Mouse (Mus musculus) neural tube, embryonic 12.5 days (tissue): ENCODE data around the gene Prdx2. TPM values are rescaled to one million over a fixed set of nuclear protein-coding genes. Genes with fewer than 3 reads are reported as not detected.
A peak's percentile ranks its signal among the peaks of the same experiment; 100 is the strongest.

Experiments
- ATAC-seq: fragments of 200-750 bp; cut with Nextera tagmentation; 2 replicates; pipeline ENCODE4 v1.8.0; 2017; ENCODE audit warnings: low read depth, mild to moderate bottlenecking, moderate TSS enrichment, moderate library complexity; ENCODE audit not compliant: low FRiP score
- H3K27ac ChIP-seq: fragments of 300-500 bp; sonication (generic); 2 replicates; pipeline ENCODE4 v1.5.1; 2016
- H3K27me3 ChIP-seq: fragments of 300-500 bp; sonication (generic); replicated peaks from 2 replicates; pipeline ENCODE4 v1.6.1; 2016; ENCODE audit warnings: mild to moderate bottlenecking
- H3K36me3 ChIP-seq: fragments of 300-500 bp; sonication (generic); 2 replicates; pipeline ENCODE4 v1.6.1; 2016; ENCODE audit warnings: mild to moderate bottlenecking
- H3K4me1 ChIP-seq: fragments of 300-500 bp; sonication (generic); 2 replicates; pipeline ENCODE4 v1.6.1; 2016
- H3K4me2 ChIP-seq: fragments of 300-500 bp; sonication (generic); replicated peaks from 2 replicates; pipeline ENCODE4 v1.6.1; 2016; ENCODE audit warnings: mild to moderate bottlenecking
- H3K4me3 ChIP-seq: fragments of 300-500 bp; sonication (generic); 2 replicates; pipeline ENCODE4 v1.5.1; 2016
- H3K9ac ChIP-seq: fragments of 300-500 bp; sonication (generic); 2 replicates; pipeline ENCODE4 v1.6.1; 2016; ENCODE audit warnings: mild to moderate bottlenecking
- H3K9me3 ChIP-seq: fragments of 300-500 bp; sonication (generic); 2 replicates; pipeline ENCODE4 v1.6.1; 2016; ENCODE audit warnings: mild to moderate bottlenecking
- WGBS: fragments of 180-500 bp; shearing (Covaris S2); methylation state at CpG from one replicate; pipeline ENCODE4 v1.1.7; 2016; 5-methylcytosine and 5-hydroxymethylcytosine counted together
- polyA plus RNA-seq: library from polyadenylated mRNA; unstranded; fragments of >200 nt; fragmentation: Nextera tagmentation; extraction: Ambion mirVana; gene quantifications from 2 replicates; pipeline ENCODE4 v1.2.1, GENCODE M21; 2016

The Prdx2 gene
- polyA plus RNA-seq, 1 experiment from 2014 or later: 1,247 TPM

GRCm38 (mm10) chr8:84974543-84975142, 5.3 kb downstream of the Prdx2 start:
- H3K27me3 ChIP-seq: peaks cover 23% of the 10 kb centered on the region
- H3K4me1 ChIP-seq: peaks cover 54% of the 10 kb centered on the region
- 0 out of 2 replicates have a peak overlapping the region, but pooled peaks have one; percentile 12 for H3K4me2 ChIP-seq
- no peaks in the 10 kb centered on the region for H3K9me3 ChIP-seq
- no peak for ATAC-seq
- no peak overlapping the region for H3K4me3 ChIP-seq
- peaks cover 36% of the 10 kb centered on the region for H3K36me3 ChIP-seq
- no peak overlapping the region for H3K9ac ChIP-seq
- 83% methylated on average over 8 of the region's 8 CpGs for WGBS
- H3K27ac ChIP-seq: no peak overlapping the region

- Histone ChIP-seq H3K9me3 (no peaks in the 10 kb centered on the region), H3K27me3 (peaks cover 28% of the 10 kb centered on the region), H3K4me3 (no peak overlapping the region), H3K9ac (no peak overlapping the region), H3K4me1 (peaks cover 57% of the 10 kb centered on the region), H3K27ac (no peak overlapping the region), H3K36me3 (peaks cover 36% of the 10 kb centered on the region), H3K4me2 (peak overlapping the region; percentile 98)
- ATAC-seq: no peak
- WGBS: 37% methylated on average over 7 of the region's 7 CpGs
Measured at GRCm38 (mm10) chr8:84975434-84975833, 6.0 kb downstream of the Prdx2 start.

- Histone ChIP-seq H3K9me3 (no peaks in the 10 kb centered on the region), H3K9ac (peak overlapping the region; percentile 62), H3K4me2 (peak overlapping the region; percentile 98), H3K4me3 (peak overlapping the region; percentile 46), H3K27ac (0 out of 2 replicates have a peak overlapping the region, but pooled peaks have one; percentile 4), H3K36me3 (peaks cover 30% of the 10 kb centered on the region), H3K4me1 (peaks cover 57% of the 10 kb centered on the region), H3K27me3 (peaks cover 30% of the 10 kb centered on the region)
- peak; percentile 79 for ATAC-seq
- 1% methylated on average over 61 of the region's 61 CpGs for WGBS
Measured at GRCm38 (mm10) chr8:84976031-84976762, 6.8 kb downstream of the Prdx2 start.

- Histone ChIP-seq H3K9ac (peak overlapping the region; percentile 62), H3K4me2 (peak overlapping the region; percentile 98), H3K9me3 (no peaks in the 10 kb centered on the region), H3K4me1 (peaks cover 56% of the 10 kb centered on the region), H3K27me3 (peaks cover 32% of the 10 kb centered on the region), H3K27ac (no peak overlapping the region), H3K36me3 (peaks cover 23% of the 10 kb centered on the region), H3K4me3 (peak overlapping the region; percentile 46)
- 2% methylated on average over 25 of the region's 25 CpGs for WGBS
- ATAC-seq: no peak
Measured at GRCm38 (mm10) chr8:84976763-84977434, 7.5 kb downstream of the Prdx2 start.

- Histone ChIP-seq H3K9ac (peak overlapping the region; percentile 61), H3K4me1 (peaks cover 56% of the 10 kb centered on the region), H3K36me3 (peaks cover 16% of the 10 kb centered on the region), H3K9me3 (no peaks in the 10 kb centered on the region), H3K4me2 (peak overlapping the region; percentile 98), H3K27ac (no peak overlapping the region), H3K27me3 (peaks cover 40% of the 10 kb centered on the region), H3K4me3 (peak overlapping the region; percentile 46)
- 1% methylated on average over 70 of the region's 70 CpGs for WGBS
- ATAC-seq: no peak
Measured at GRCm38 (mm10) chr8:84977435-84978247, 8.3 kb downstream of the Prdx2 start.

GRCm38 (mm10) chr8:84978248-84978940, 9.0 kb downstream of the Prdx2 start, which contains the start of gene Junb:
Junb (minus strand) TSS chr8:84978718.
- H3K27me3 ChIP-seq: peaks cover 44% of the 10 kb centered on the region
- H3K27ac ChIP-seq: no peak within 1 kb of the TSS; the same call in 1 of the 2 replicates
- peaks cover 56% of the 10 kb centered on the region for H3K4me1 ChIP-seq
- peaks cover 9% of the 10 kb centered on the region for H3K36me3 ChIP-seq
- ATAC-seq: peak; percentile 31
- H3K4me2 ChIP-seq: peak within 1 kb of the TSS; percentile 98
- WGBS: under 1% methylated on average over 63 of the region's 63 CpGs
- H3K4me3 ChIP-seq: peak within 1 kb of the TSS; percentile 46
- H3K9me3 ChIP-seq: no peaks in the 10 kb centered on the region
- peak within 1 kb of the TSS; percentile 61 for H3K9ac ChIP-seq

GRCm38 (mm10) chr8:84979599-84980421, 10.4 kb downstream of the Prdx2 start:
- Histone ChIP-seq H3K27ac (no peak overlapping the region), H3K4me3 (peak overlapping the region; percentile 26), H3K27me3 (peaks cover 47% of the 10 kb centered on the region), H3K4me1 (peaks cover 60% of the 10 kb centered on the region), H3K9ac (peak overlapping the region; percentile 48), H3K9me3 (no peaks in the 10 kb centered on the region), H3K4me2 (peak overlapping the region; percentile 98), H3K36me3 (no peaks in the 10 kb centered on the region)
- 3% methylated on average over 41 of the region's 42 CpGs for WGBS
- peak; percentile 6; the same call in 1 of the 2 replicates for ATAC-seq

GRCm38 (mm10) chr8:84980622-84981358, 11.4 kb downstream of the Prdx2 start:
- ATAC-seq: no peak
- Histone ChIP-seq H3K36me3 (no peaks in the 10 kb centered on the region), H3K9ac (0 out of 2 replicates have a peak overlapping the region, but pooled peaks have one; percentile 40), H3K4me3 (no peak overlapping the region), H3K27ac (no peak overlapping the region), H3K27me3 (peaks cover 51% of the 10 kb centered on the region), H3K4me2 (peak overlapping the region; percentile 98), H3K9me3 (no peaks in the 10 kb centered on the region), H3K4me1 (peaks cover 65% of the 10 kb centered on the region)
- 37% methylated on average over 11 of the region's 11 CpGs for WGBS

- Histone ChIP-seq H3K4me3 (no peak overlapping the region), H3K9ac (no peak overlapping the region), H3K27ac (no peak overlapping the region), H3K36me3 (no peaks in the 10 kb centered on the region), H3K9me3 (no peaks in the 10 kb centered on the region), H3K27me3 (peaks cover 59% of the 10 kb centered on the region), H3K4me1 (peaks cover 60% of the 10 kb centered on the region), H3K4me2 (no peak overlapping the region)
- 86% methylated on average over 15 of the region's 15 CpGs for WGBS
- no peak for ATAC-seq
Measured at GRCm38 (mm10) chr8:84981644-84982498, 12.5 kb downstream of the Prdx2 start.
